12 mouse cellular contexts compared by ENCODE assay signal in the genomic region with DNA sequence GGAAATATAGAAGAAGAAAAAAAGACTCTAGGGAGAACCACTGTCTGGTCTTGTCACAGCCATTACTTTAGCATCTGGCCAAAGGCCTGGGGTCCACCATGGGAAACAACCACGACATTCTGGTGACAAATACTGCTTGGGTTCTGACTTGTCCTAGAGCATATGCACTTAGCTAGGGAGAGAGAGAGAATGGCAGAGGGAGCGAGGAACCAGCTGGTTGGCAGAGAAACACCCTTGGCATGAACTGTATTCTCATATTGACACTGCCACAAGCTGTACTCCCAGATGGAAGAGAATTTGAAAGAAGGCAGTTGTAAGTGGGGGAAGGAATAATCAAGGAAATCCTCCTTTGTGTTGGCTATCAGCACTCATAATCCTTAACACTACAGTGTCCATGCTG.
A peak's percentile ranks its signal among the peaks of the same experiment; 100 is the strongest.
DNase-seq lines count a peak whose midpoint lies in the region; ATAC-seq lines count a peak whose summit lies in the region.
"Had no signal": no experiment of that assay in that cellular context is flagged by ENCODE, and none has a peak within 500 bp of the region (broad histone marks: within the 10 kb centered on the region; RNA-seq: fewer than 3 reads in every experiment).

No protein-coding gene starts in this region.

- peak overlapping the region; percentile 67 for H3K27ac ChIP-seq in forebrain, embryonic 13.5 days
- no peak overlapping the region for H3K27ac ChIP-seq in forebrain, embryonic 12.5 days
- no peak overlapping the region for H3K27ac ChIP-seq in hindbrain, embryonic 16.5 days (ENCODE audit: low read depth, low read length)
- 0 out of 2 replicates have a peak overlapping the region, but pooled peaks have one; percentile 25 for H3K27ac ChIP-seq in neural tube, embryonic 15.5 days (replicated peaks)

- no peak overlapping the region for H3K9ac ChIP-seq in forebrain, embryonic 13.5 days
- H3K9ac ChIP-seq in forebrain, embryonic 12.5 days = no peak overlapping the region
- H3K9ac ChIP-seq in hindbrain, embryonic 16.5 days (ENCODE audit: low read depth, low read length) = no peak overlapping the region
- H3K9ac ChIP-seq in neural tube, embryonic 15.5 days (replicated peaks) = no peak overlapping the region
- H3K9ac ChIP-seq: heart, embryonic 12.5 days had no signal

- no peaks in the 10 kb centered on the region for H3K27me3 ChIP-seq in forebrain, embryonic 13.5 days
- H3K27me3 ChIP-seq in forebrain, embryonic 12.5 days = no peaks in the 10 kb centered on the region
- H3K27me3 ChIP-seq in hindbrain, embryonic 16.5 days (replicated peaks; ENCODE audit: control insufficient read depth, insufficient read depth, low read length) = no peaks in the 10 kb centered on the region
- no peaks in the 10 kb centered on the region for H3K27me3 ChIP-seq in neural tube, embryonic 15.5 days (replicated peaks)
- H3K27me3 ChIP-seq: heart, embryonic 12.5 days had no signal

- peak; percentile 91 for ATAC-seq in forebrain, embryonic 13.5 days
- no peak for ATAC-seq in forebrain, embryonic 12.5 days (ENCODE audit: low FRiP score)
- peak; percentile 84 for ATAC-seq in hindbrain, embryonic 16.5 days
- no peak for ATAC-seq in neural tube, embryonic 15.5 days (ENCODE audit: low FRiP score)

- peaks cover 31% of the 10 kb centered on the region for H3K4me1 ChIP-seq in forebrain, embryonic 13.5 days
- peaks cover 13% of the 10 kb centered on the region; the same call in 1 of the 2 replicates for H3K4me1 ChIP-seq in forebrain, embryonic 12.5 days
- peaks cover 4% of the 10 kb centered on the region; the same call in 1 of the 2 replicates for H3K4me1 ChIP-seq in hindbrain, embryonic 16.5 days (ENCODE audit: control insufficient read depth, insufficient read depth, low read depth, low read length)
- peaks cover 15% of the 10 kb centered on the region for H3K4me1 ChIP-seq in neural tube, embryonic 15.5 days
- H3K4me1 ChIP-seq: heart, embryonic 12.5 days had no signal

- no peaks in the 10 kb centered on the region for H3K9me3 ChIP-seq in forebrain, embryonic 13.5 days (replicated peaks)
- H3K9me3 ChIP-seq in forebrain, embryonic 12.5 days = no peaks in the 10 kb centered on the region
- no peaks in the 10 kb centered on the region for H3K9me3 ChIP-seq in hindbrain, embryonic 16.5 days (ENCODE audit: control insufficient read depth, low read length)
- no peaks in the 10 kb centered on the region for H3K9me3 ChIP-seq in neural tube, embryonic 15.5 days (replicated peaks)

- no peaks in the 10 kb centered on the region for H3K36me3 ChIP-seq in forebrain, embryonic 13.5 days (ENCODE audit: poor library complexity, severe bottlenecking)
- H3K36me3 ChIP-seq in forebrain, embryonic 12.5 days (replicated peaks) = no peaks in the 10 kb centered on the region
- H3K36me3 ChIP-seq in hindbrain, embryonic 16.5 days (ENCODE audit: control insufficient read depth, insufficient read depth, low read length) = no peaks in the 10 kb centered on the region
- H3K36me3 ChIP-seq in neural tube, embryonic 15.5 days = no peaks in the 10 kb centered on the region

- H3K4me2 ChIP-seq in forebrain, embryonic 13.5 days = no peak overlapping the region
- H3K4me2 ChIP-seq in forebrain, embryonic 12.5 days = no peak overlapping the region
- no peak overlapping the region for H3K4me2 ChIP-seq in hindbrain, embryonic 16.5 days (ENCODE audit: low read length)
- no peak overlapping the region for H3K4me2 ChIP-seq in neural tube, embryonic 15.5 days
- H3K4me2 ChIP-seq: heart, embryonic 12.5 days had no signal

- no peak overlapping the region for H3K4me3 ChIP-seq in forebrain, embryonic 13.5 days
- H3K4me3 ChIP-seq in forebrain, embryonic 12.5 days (replicated peaks) = no peak overlapping the region
- no peak overlapping the region for H3K4me3 ChIP-seq in hindbrain, embryonic 16.5 days (ENCODE audit: low read length)
- H3K4me3 ChIP-seq in neural tube, embryonic 15.5 days (replicated peaks) = no peak overlapping the region
- H3K4me3 ChIP-seq: heart, embryonic 12.5 days had no signal

- 50% methylated on average over 2 of the region's 2 CpGs for WGBS in forebrain, embryonic 13.5 days
- WGBS in forebrain, embryonic 12.5 days = 70% methylated on average over 2 of the region's 2 CpGs
- WGBS in hindbrain, embryonic 16.5 days = 42% methylated on average over 2 of the region's 2 CpGs
- 49% methylated on average over 2 of the region's 2 CpGs for WGBS in neural tube, embryonic 15.5 days

- peak; percentile 52 to 60 for DNase-seq in right cerebral cortex, postnatal 10 days (ENCODE audit: low spot score in 2 of 2)
- no peak for DNase-seq in right cerebral cortex, postnatal 25 days
- no peak for DNase-seq in thymus, postnatal 10 days (ENCODE audit: low spot score in 2 of 2)
- no peak for DNase-seq in retina, embryonic 14.5 days (ENCODE audit: low spot score)
- DNase-seq: B cell, adult 2 months; lung, postnatal 14 days; thymus, postnatal 4 days had no signal

Comparison
In these comparisons a context has a peak if more than half of its experiments do, and no peak if none do; other contexts are left out.
1. ATAC-seq: peak in forebrain, embryonic 13.5 days (single experiment) and hindbrain, embryonic 16.5 days (single experiment); none in forebrain, embryonic 12.5 days (single experiment) and neural tube, embryonic 15.5 days (single experiment).
2. H3K27ac ChIP-seq: peak in forebrain, embryonic 13.5 days (single experiment) and neural tube, embryonic 15.5 days (single experiment); none in forebrain, embryonic 12.5 days (single experiment) and hindbrain, embryonic 16.5 days (single experiment).
3. DNase-seq: peak in right cerebral cortex, postnatal 10 days (2 of 2); none in right cerebral cortex, postnatal 25 days (single experiment), thymus, postnatal 10 days (0 of 2) and retina, embryonic 14.5 days (single experiment).